Mouse (Mus musculus) liver, adult 2 months (tissue): ENCODE data around the gene Umad1.

Experiments
- CTCF ChIP-seq: fragments of 200-500 bp; IDR thresholded peaks from 2 replicates; pipeline ENCODE4 v1.5.1; 2011; ENCODE audit warnings: low read depth, low read length, control low read depth
- POLR2A ChIP-seq: fragments of 200-500 bp; IDR thresholded peaks from 2 replicates; pipeline ENCODE4 v1.6.1; 2011; ENCODE audit warnings: low read length, control low read depth; ENCODE audit not compliant: insufficient read depth; ENCODE audit errors: extremely low read depth

GRCm38 (mm10) chr6:8495109-8495826 lies 236.2 kb downstream of the Umad1 start:
- TF ChIP-seq POLR2A (no peak), CTCF (no peak)
